Mouse (Mus musculus) urinary bladder, postnatal 14 days (tissue): ENCODE results near the gene Wtip.
"Not testable (repeated sequence)": the region's sequence is repeated elsewhere in the genome, so short reads cannot be mapped to it uniquely, and the experiment has no call there.

Experiments
- DNase-seq: peaks from one replicate; pipeline ENCODE4 v3.0.0; 2021; ENCODE audit warnings: low spot score

Wtip gene

DNA sequence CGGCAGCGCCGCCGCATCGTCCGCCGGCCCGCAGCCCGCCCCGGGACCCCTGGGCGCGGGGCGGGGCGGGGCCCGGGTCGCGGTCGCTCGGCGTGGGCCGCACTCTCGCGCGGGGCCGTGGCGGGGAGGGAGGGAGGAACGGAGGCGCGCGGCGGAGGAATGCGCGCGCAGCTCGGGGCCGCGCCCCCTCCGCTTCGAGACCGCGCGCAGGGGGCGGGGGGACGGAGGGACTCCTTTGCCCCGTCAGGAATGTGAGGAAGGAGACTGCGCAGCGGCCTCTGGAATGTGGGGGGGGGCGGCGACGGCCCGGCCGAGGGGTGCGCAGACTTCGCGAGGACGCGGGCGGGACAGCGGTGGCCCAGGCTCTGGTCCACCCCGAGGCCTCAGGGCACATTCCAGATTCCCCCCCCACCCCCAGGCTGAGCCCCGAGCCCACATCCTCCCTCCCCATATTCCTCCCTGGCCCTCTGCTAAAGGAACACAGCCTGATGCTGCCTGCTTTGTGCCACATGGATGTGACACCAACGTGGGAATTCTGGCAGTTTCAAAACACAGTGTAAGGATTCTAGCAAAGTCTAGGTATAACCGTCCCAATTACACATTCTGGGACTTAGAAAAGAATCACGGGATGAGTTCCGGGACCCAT is at the start of gene Wtip:
TSS of gene Wtip (minus strand) at position 152 of the 646 bp plus-strand sequence.
- DNase-seq, result peak; percentile 84

- not testable (repeated sequence) for DNase-seq
Observed at GRCm38 (mm10) chr7:34176241-34176640, 43.2 kb upstream of the Wtip start.

- DNase-seq, result no peak
Observed at GRCm38 (mm10) chr7:34172251-34172650, 39.2 kb upstream of the Wtip start.

GRCm38 (mm10) chr7:34169454-34169853 is 36.4 kb upstream of the Wtip start, which contains the start of gene Uba2:
Gene Uba2, minus strand, starts transcription at chr7:34169599.
- DNase-seq, result no peak

GRCm38 (mm10) chr7:34168470-34169251 is 35.6 kb upstream of the Wtip start:
- peak; percentile 93 for DNase-seq

DNA sequence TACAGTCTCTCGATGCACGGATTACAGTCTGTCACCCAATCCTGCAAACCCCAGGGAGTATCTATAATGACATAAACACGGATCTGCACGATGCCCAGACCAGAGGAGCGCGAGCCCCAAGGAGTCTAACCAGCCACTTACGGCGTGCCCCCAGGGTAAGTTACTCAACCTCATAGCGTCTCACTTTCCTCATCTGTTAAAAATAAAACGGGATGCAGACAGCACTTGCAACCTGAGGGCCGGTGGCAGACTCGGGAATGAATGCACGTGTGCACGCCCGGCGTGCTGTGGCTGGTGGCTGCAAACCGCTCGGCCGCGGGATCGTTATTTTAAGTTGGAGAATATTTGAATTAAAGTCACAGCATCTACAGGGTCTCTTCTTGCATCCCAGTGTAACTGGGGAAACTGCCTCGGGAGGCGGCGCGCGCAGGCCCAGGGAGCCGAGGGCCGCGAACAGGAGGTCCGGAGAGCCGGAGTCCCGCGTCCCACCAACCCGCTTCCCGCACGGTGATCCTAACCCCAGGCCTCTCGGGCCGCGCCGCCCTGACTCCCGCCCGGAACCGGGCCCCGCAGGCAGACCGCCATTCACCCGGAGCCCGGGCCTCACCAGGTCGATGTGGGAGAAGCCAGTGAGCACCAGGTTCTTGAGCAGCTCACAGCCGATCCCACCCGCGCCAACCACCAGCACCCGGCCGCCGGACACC is 34.9 kb upstream of the Wtip start:
- no peak for DNase-seq

DNA sequence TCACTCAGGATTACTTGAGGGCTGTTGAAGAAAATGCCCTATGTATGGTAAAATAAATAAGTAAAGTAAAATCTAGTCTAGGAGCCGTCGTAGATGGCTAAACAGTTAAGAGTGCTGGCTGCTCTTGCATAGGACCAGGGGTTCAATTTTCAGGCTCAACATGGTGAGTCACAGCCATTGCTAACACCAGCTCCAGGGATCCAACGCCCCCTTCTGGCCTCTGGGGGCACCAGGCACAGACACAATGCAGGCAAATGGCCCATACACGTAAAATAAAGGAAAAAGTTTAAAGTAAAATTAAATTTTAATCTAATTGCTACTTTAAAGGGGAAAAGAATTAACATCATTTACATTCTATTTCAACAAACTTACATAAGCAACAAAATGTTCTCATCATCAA is 33.8 kb upstream of the Wtip start:
- peak; percentile 35 for DNase-seq

DNA sequence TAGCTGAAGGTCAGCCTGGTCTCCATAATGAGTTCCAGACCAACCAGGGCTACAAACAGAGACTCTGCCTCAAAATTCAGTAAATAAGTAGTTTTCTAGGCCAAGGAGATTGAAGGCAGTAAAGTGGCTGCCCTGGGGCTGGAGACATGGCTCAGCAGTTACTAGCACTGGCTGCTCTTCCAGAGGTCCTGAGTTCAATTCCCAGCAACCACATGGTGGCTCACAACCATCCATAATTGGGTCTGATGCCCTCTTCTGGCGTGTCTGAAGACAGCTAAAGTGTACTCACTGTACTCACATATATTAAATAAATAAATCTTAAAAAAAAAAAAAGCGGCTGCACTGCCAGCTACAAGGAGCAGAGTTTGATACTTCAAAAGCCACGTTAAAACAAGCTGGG is 32.9 kb upstream of the Wtip start:
- DNase-seq, result no peak

GRCm38 (mm10) chr7:34164671-34165070 is 31.6 kb upstream of the Wtip start:
- no peak for DNase-seq

DNA sequence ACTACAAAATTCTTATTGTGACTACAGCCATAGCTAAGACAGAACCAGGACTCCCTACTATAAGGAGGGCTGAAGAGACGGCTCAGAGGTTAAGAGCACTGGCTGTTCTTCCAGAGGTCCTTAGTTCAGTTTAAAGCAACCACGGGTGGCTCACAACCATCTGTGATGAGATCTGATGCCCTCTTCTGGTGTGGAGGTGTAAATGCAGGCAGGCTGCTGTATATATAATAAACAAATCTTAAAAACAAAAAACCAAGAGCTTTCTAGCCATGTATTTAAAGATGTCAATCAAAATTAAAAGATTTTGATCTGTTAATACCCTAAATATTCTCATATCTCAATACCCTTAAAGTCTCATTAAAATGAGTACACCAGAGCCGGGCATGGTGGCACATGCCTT is 26.1 kb upstream of the Wtip start:
- no peak for DNase-seq

GRCm38 (mm10) chr7:34157994-34158393 is 24.9 kb upstream of the Wtip start:
- DNase-seq, result no peak

GRCm38 (mm10) chr7:34147193-34147592 is 14.1 kb upstream of the Wtip start:
- DNase-seq, result no peak

DNA sequence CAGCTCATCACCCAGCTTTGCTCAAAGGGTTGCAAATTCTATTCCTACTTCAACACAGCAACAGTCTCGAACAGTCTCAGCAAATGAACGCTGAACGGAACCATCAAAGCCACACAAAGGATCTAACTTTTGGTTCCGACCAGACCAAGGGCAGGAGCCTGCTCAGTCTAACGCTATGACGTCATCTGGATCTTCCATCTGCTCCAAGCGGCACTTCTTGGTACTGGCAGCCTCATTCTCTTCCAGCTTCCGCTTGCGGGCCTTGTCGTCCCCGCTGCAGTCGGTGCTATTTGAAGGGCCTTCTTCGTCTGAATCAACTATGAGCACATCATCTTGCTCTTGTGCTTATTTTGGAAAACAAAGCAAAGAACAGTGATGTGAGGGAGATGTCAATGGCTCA is 8.1 kb upstream of the Wtip start:
- DNase-seq, result no peak

DNA sequence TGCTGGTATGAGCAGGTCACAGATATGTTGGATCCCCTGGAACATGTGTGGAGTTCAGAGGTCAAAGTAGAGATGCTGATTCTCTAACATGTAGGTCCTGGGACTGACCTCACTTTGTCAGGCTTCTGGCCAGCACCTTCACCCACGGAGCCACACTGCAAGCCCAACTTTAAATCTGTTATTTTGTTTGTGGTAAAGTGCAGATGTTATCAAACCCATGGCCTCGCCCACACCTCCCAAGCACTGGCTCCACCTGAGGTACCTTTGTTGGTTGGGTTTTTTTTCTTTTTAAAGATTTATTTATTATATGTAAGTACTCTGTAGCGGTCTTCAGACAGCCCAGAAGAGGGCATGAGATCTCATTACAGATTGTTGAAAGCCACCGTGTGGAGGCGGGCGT is 6.4 kb upstream of the Wtip start:
- no peak for DNase-seq

DNA sequence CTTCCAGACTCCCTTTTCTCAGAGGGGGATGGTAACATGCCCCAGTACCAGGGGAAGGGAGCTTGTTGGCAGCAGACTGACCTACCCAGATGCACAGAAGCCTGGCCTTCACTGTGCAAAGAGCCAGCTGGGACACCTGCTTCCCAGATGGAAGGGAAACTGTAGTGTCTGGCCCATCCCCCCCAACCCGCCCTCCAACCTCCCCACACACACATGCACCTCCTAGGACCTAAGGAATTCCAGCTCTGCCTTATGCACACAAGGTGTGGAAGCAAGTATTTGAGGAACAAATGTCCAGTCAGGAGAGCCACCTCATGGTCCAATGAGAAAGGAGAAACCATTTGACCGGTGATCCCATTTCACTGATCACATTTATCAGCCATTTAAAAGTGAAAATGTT is 1.3 kb upstream of the Wtip start:
- DNase-seq, result no peak

DNA sequence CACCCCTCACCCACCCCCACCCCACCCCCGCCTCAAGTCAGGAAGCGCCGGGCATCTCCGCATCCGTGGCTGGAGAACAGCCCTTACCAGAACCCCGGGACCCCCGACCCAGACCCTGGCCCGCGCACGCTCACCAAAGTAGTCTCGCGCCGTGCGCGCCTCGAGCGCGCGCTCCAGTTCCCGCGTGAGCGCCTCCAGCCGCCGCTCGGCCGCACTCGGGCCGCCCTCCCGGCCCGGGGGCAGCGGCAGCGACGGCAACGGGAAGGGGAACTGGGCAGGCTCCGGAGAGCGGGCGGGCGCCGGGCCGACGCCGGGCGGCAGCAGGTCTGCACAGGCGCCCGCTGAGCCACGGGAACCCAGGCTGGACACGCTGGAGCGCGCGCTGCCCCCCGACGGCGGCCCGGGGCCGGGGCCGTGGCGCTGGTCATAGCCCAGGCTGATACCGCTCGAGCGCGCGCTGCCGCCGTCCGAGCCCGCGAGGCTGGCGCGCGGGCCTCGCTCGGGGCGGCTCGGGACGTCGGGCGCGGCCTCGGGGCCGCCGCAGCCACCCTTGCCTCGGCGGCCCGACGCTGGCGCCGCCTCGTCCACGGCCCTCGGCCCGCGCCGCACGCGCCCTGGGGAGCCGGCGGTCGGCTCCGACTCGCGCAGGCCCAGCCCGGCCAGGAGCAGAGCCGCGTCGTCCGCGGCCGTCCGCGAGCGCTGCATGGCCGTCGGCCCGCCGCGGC is 551 bp downstream of the Wtip start:
- peak; percentile 23 for DNase-seq

DNA sequence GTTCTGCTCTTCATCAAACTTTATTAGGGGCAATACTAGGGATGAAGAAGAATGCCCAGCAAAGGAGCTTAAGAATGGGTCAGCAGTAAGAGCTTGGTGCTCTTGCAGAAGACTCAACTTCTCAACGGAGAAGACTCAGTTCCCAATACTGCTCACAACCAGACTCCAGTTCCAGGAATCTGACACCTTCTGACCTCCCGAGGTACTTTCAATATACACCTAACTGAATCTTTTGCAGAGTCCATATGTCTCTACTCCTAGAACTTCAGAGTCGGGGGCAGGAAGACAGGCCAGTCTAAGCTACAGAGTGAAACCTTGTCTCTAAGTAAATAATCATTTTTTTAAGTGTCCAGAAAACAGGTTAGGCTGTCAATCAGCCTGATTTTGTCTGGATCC is 1.1 kb downstream of the Wtip start:
- no peak for DNase-seq

GRCm38 (mm10) chr7:34131118-34131517 is 1.9 kb downstream of the Wtip start:
- no peak for DNase-seq

DNA sequence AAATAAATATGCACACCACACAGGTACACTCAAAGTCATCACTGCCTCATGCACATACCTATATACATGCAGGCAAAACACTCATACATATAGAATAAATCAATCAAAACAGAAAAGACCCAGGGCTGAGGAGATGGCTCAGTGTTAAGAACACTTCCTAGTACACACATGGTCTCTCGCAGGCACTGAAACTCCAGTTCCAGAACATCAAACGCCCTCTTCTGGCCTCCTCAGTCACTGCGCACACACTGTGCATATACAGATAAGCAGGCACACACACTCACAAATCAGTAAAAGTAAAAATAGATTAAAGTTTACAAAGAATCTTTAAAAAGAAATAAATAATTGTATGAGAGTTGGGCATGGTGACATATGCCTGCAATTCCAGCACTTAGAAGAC is 6.8 kb downstream of the Wtip start:
- no peak for DNase-seq

DNA sequence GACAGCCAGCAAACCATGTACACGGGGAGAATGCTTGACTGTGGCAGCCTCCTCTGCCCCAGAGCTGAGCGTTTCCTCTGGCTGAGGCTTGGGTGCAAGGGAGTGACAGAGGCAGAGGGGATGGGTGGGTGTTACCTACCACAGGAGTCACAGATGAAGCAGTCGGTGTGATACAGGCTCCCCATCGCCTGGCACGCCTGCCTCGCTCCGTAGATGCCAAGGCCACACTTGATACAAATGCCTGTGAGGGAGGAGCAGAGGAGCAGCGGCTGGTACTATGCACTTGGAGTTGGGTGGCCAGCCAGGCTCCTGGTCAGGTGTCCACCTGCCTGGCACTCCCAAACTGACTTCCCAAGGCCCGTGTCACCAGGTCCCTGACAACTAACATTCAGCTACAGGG is 7.7 kb downstream of the Wtip start:
- no peak for DNase-seq

GRCm38 (mm10) chr7:34122987-34123720 is 9.9 kb downstream of the Wtip start:
- DNase-seq, result no peak

DNA sequence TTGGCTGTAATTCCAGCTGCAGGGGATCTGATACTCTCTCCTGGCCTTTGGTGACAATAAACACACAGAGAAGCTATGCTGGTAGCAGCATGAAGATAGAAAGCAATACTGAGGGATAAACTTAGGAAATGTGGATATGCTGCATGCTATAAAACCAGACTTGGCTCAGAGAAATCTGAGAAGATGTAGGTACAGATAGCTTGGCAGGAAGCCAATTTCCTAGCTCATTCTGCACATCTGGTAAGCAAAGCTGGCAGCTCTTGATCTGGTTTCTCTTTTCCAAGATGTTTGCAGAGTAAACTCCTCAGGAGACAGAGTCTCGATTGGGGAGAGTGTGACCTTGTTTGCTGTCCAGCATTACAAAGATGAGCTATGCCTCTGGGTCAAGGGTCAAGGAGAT is 12.4 kb downstream of the Wtip start:
- peak; percentile 13 for DNase-seq
